Mouse (Mus musculus): ENCODE data around the gene Mutyh. TPM values are rescaled to one million over a fixed set of nuclear protein-coding genes. Genes with fewer than 3 reads are reported as not detected.
"Not testable (repeated sequence)": the region's sequence is repeated elsewhere in the genome, so short reads cannot be mapped to it uniquely, and the experiment has no call there.

The Mutyh gene
- total RNA-seq, 2 experiments from 2014 or later: 10.0 to 10.4 TPM

- DNase-seq (ENCODE audit: low spot score in 2 of 2): no peak
These were observed 12.7 kb downstream of the Mutyh start for GRCm38 (mm10) chr4:116819968-116820901.

GRCm38 (mm10) chr4:116820902-116821693 is 13.6 kb downstream of the Mutyh start:
- DNase-seq (ENCODE audit: low spot score in 2 of 2): peak; percentile 57

GRCm38 (mm10) chr4:116821694-116822016 is 14.1 kb downstream of the Mutyh start, which contains the start of gene Hpdl:
TSS of gene Hpdl (minus strand) at chr4:116821707.
- DNase-seq (ENCODE audit: low spot score in 2 of 2): no peak

GRCm38 (mm10) chr4:116824541-116825004 is 17.1 kb downstream of the Mutyh start:
- peak; percentile 24 to 44 for DNase-seq (ENCODE audit: low spot score in 2 of 2)

- DNase-seq (ENCODE audit: low spot score in 2 of 2): no peak
These were observed 20.3 kb downstream of the Mutyh start for GRCm38 (mm10) chr4:116827819-116828218.

- no peak for DNase-seq (ENCODE audit: low spot score in 2 of 2)
These were observed 22.0 kb downstream of the Mutyh start for GRCm38 (mm10) chr4:116829364-116830069.

GRCm38 (mm10) chr4:116830070-116830368 is 22.5 kb downstream of the Mutyh start:
- DNase-seq (ENCODE audit: low spot score in 2 of 2): no peak

- DNase-seq (ENCODE audit: low spot score in 2 of 2): no peak
These were observed 31.5 kb downstream of the Mutyh start for GRCm38 (mm10) chr4:116838999-116839398.

- not testable (repeated sequence) for DNase-seq (ENCODE audit: low spot score in 2 of 2)
These were observed 32.6 kb downstream of the Mutyh start for GRCm38 (mm10) chr4:116840096-116840495.

- DNase-seq (ENCODE audit: low spot score in 2 of 2): no peak
These were observed 33.3 kb downstream of the Mutyh start for GRCm38 (mm10) chr4:116840841-116841240.

GRCm38 (mm10) chr4:116844324-116844723 is 36.8 kb downstream of the Mutyh start:
- no peak for DNase-seq (ENCODE audit: low spot score in 2 of 2)

GRCm38 (mm10) chr4:116849901-116850300 is 42.4 kb downstream of the Mutyh start:
- no peak for DNase-seq (ENCODE audit: low spot score in 2 of 2)

GRCm38 (mm10) chr4:116854286-116854685 is 46.8 kb downstream of the Mutyh start:
- no peak for DNase-seq (ENCODE audit: low spot score in 2 of 2)

- DNase-seq (ENCODE audit: low spot score in 2 of 2): no peak
These were observed 49.7 kb downstream of the Mutyh start for GRCm38 (mm10) chr4:116857203-116857602.

- DNase-seq (ENCODE audit: low spot score in 2 of 2): no peak
These were observed 52.2 kb downstream of the Mutyh start for GRCm38 (mm10) chr4:116859711-116860110.

GRCm38 (mm10) chr4:116862023-116862422 is 54.5 kb downstream of the Mutyh start:
- no peak for DNase-seq (ENCODE audit: low spot score in 2 of 2)

Other genes with a start within 250 kb of the Mutyh start
- gene Ccdc17, start 211.1 kb upstream of the Mutyh start, total RNA-seq (2021): 10 to 100 TPM; 14.4 to 16.1 TPM
- 10 to 100 TPM; 71.2 to 80.6 TPM for gene Nasp, start 179.8 kb upstream of the Mutyh start, total RNA-seq (2021)
- gene Akr1a1, start 156.0 kb upstream of the Mutyh start, total RNA-seq (2021): 100 to 1,000 TPM; 756 to 759 TPM
- 100 to 1,000 TPM; 471 to 527 TPM for gene Prdx1, start 122.2 kb upstream of the Mutyh start, total RNA-seq (2021)
- 10 to 100 TPM; 26.7 to 27.1 TPM for gene Mmachc, start 99.3 kb upstream of the Mutyh start, total RNA-seq (2021)
- gene Ccdc163, start 99.2 kb upstream of the Mutyh start, total RNA-seq (2021): 10 to 100 TPM; 22.3 to 22.6 TPM
- gene Tesk2, start 86.8 kb upstream of the Mutyh start, total RNA-seq (2021): 1 to 10 TPM; 7.0 to 7.4 TPM
- 10 to 100 TPM; 25.1 to 28.3 TPM for gene Toe1, start 83 bp upstream of the Mutyh start, total RNA-seq (2021)
- 1 to 10 TPM; 2.4 to 2.8 TPM for gene Hpdl, start 14.0 kb downstream of the Mutyh start, total RNA-seq (2021)
- 1 to 10 TPM; 5.6 to 6.5 TPM for gene Zswim5, start 69.7 kb downstream of the Mutyh start, total RNA-seq (2021)
- gene Urod, start 186.7 kb downstream of the Mutyh start, total RNA-seq (2021): 100 to 1,000 TPM; 136 to 141 TPM
- 10 to 100 TPM; 27.0 to 32.6 TPM for gene Hectd3, start 187.6 kb downstream of the Mutyh start, total RNA-seq (2021)
- gene Eif2b3, start 211.7 kb downstream of the Mutyh start, total RNA-seq (2021): 10 to 100 TPM; 32.9 to 34.1 TPM